Mouse (Mus musculus): ENCODE measurements at regions not wholly inside any gene's neighbourhood (a gene's known extent, or its start where the extent isn't known, plus 50 kb on each side); places are given as distances from the start of the nearest gene placed in this dataset.

- no peak for ATAC-seq (ENCODE audit: insufficient read depth, low FRiP score)
- Histone ChIP-seq H3K36me3 (ENCODE audit: control insufficient read depth, insufficient read depth, low read length) (no peaks in the 10 kb centered on the region), H3K9me3 (replicated peaks; ENCODE audit: control insufficient read depth, low read length) (no peaks in the 10 kb centered on the region), H3K4me2 (ENCODE audit: low read depth, low read length) (no peak overlapping the region), H3K27ac (ENCODE audit: low read length) (no peak overlapping the region), H3K4me1 (ENCODE audit: control insufficient read depth, insufficient read depth, low read length) (no peaks in the 10 kb centered on the region), H3K4me3 (replicated peaks; ENCODE audit: low read length) (no peak overlapping the region), H3K9ac (ENCODE audit: low read length) (no peak overlapping the region), H3K27me3 (ENCODE audit: control insufficient read depth, insufficient read depth, low read length) (no peaks in the 10 kb centered on the region)
- WGBS = 81% methylated on average over 1 of the region's 1 CpGs
These were observed 1035.8 kb downstream of the Robo1 start for GRCm38 (mm10) chr16:73343941-73344340.

GRCm38 (mm10) chr16:73343531-73343930 lies 1035.4 kb downstream of the Robo1 start:
- H3K9ac ChIP-seq (ENCODE audit: low read length) = no peak overlapping the region
- WGBS = 58% methylated on average over 3 of the region's 3 CpGs
- H3K36me3 ChIP-seq (ENCODE audit: control insufficient read depth, insufficient read depth, low read length) = no peaks in the 10 kb centered on the region
- no peak overlapping the region for H3K27ac ChIP-seq (ENCODE audit: low read length)
- no peak for ATAC-seq (ENCODE audit: insufficient read depth, low FRiP score)
- H3K9me3 ChIP-seq (replicated peaks; ENCODE audit: control insufficient read depth, low read length) = no peaks in the 10 kb centered on the region
- H3K4me3 ChIP-seq (replicated peaks; ENCODE audit: low read length) = no peak overlapping the region
- H3K27me3 ChIP-seq (ENCODE audit: control insufficient read depth, insufficient read depth, low read length) = no peaks in the 10 kb centered on the region
- no peaks in the 10 kb centered on the region for H3K4me1 ChIP-seq (ENCODE audit: control insufficient read depth, insufficient read depth, low read length)
- H3K4me2 ChIP-seq (ENCODE audit: low read depth, low read length) = no peak overlapping the region

GRCm38 (mm10) chr16:73317644-73318043 lies 1009.5 kb downstream of the Robo1 start:
- H3K4me3 ChIP-seq (replicated peaks; ENCODE audit: low read length) = no peak overlapping the region
- no peaks in the 10 kb centered on the region for H3K4me1 ChIP-seq (ENCODE audit: control insufficient read depth, insufficient read depth, low read length)
- no peak for ATAC-seq (ENCODE audit: insufficient read depth, low FRiP score)
- no peak overlapping the region for H3K27ac ChIP-seq (ENCODE audit: low read length)
- 87% methylated on average over 2 of the region's 2 CpGs for WGBS
- no peak overlapping the region for H3K9ac ChIP-seq (ENCODE audit: low read length)
- no peaks in the 10 kb centered on the region for H3K36me3 ChIP-seq (ENCODE audit: control insufficient read depth, insufficient read depth, low read length)
- H3K9me3 ChIP-seq (replicated peaks; ENCODE audit: control insufficient read depth, low read length) = no peaks in the 10 kb centered on the region
- no peak overlapping the region for H3K4me2 ChIP-seq (ENCODE audit: low read depth, low read length)
- H3K27me3 ChIP-seq (ENCODE audit: control insufficient read depth, insufficient read depth, low read length) = no peaks in the 10 kb centered on the region

GRCm38 (mm10) chr16:73310096-73310495 lies 1002.0 kb downstream of the Robo1 start:
- H3K27ac ChIP-seq (ENCODE audit: low read length) = no peak overlapping the region
- ATAC-seq (ENCODE audit: insufficient read depth, low FRiP score) = no peak
- H3K9ac ChIP-seq (ENCODE audit: low read length) = no peak overlapping the region
- H3K4me2 ChIP-seq (ENCODE audit: low read depth, low read length) = no peak overlapping the region
- 68% methylated on average over 5 of the region's 5 CpGs for WGBS
- H3K27me3 ChIP-seq (ENCODE audit: control insufficient read depth, insufficient read depth, low read length) = no peaks in the 10 kb centered on the region
- H3K9me3 ChIP-seq (replicated peaks; ENCODE audit: control insufficient read depth, low read length) = no peaks in the 10 kb centered on the region
- H3K4me1 ChIP-seq (ENCODE audit: control insufficient read depth, insufficient read depth, low read length) = no peaks in the 10 kb centered on the region
- H3K4me3 ChIP-seq (replicated peaks; ENCODE audit: low read length) = no peak overlapping the region
- H3K36me3 ChIP-seq (ENCODE audit: control insufficient read depth, insufficient read depth, low read length) = no peaks in the 10 kb centered on the region

- Histone ChIP-seq H3K4me3 (replicated peaks; ENCODE audit: low read length) (no peak overlapping the region), H3K4me1 (ENCODE audit: control insufficient read depth, insufficient read depth, low read length) (no peaks in the 10 kb centered on the region), H3K36me3 (ENCODE audit: control insufficient read depth, insufficient read depth, low read length) (no peaks in the 10 kb centered on the region), H3K27ac (ENCODE audit: low read length) (no peak overlapping the region), H3K9me3 (replicated peaks; ENCODE audit: control insufficient read depth, low read length) (no peaks in the 10 kb centered on the region), H3K9ac (ENCODE audit: low read length) (no peak overlapping the region), H3K4me2 (ENCODE audit: low read depth, low read length) (no peak overlapping the region), H3K27me3 (ENCODE audit: control insufficient read depth, insufficient read depth, low read length) (no peaks in the 10 kb centered on the region)
- ATAC-seq (ENCODE audit: insufficient read depth, low FRiP score) = no peak
- WGBS = 41% methylated on average over 11 of the region's 11 CpGs
These were observed 971.8 kb downstream of the Robo1 start for GRCm38 (mm10) chr16:73279951-73280350.

GRCm38 (mm10) chr16:73259691-73260090 lies 951.6 kb downstream of the Robo1 start:
- Histone ChIP-seq H3K4me2 (ENCODE audit: low read depth, low read length) (no peak overlapping the region), H3K27ac (ENCODE audit: low read length) (no peak overlapping the region), H3K27me3 (ENCODE audit: control insufficient read depth, insufficient read depth, low read length) (no peaks in the 10 kb centered on the region), H3K4me3 (replicated peaks; ENCODE audit: low read length) (no peak overlapping the region), H3K4me1 (ENCODE audit: control insufficient read depth, insufficient read depth, low read length) (no peaks in the 10 kb centered on the region), H3K9ac (ENCODE audit: low read length) (no peak overlapping the region), H3K9me3 (replicated peaks; ENCODE audit: control insufficient read depth, low read length) (0 out of 2 replicates have a peak, but pooled peaks cover 4% of the 10 kb centered on the region), H3K36me3 (ENCODE audit: control insufficient read depth, insufficient read depth, low read length) (no peaks in the 10 kb centered on the region)
- WGBS = 73% methylated on average over 1 of the region's 1 CpGs
- no peak for ATAC-seq (ENCODE audit: insufficient read depth, low FRiP score)

GRCm38 (mm10) chr16:73259283-73259682 lies 951.2 kb downstream of the Robo1 start:
- H3K4me3 ChIP-seq (replicated peaks; ENCODE audit: low read length) = no peak overlapping the region
- 0 out of 2 replicates have a peak, but pooled peaks cover 4% of the 10 kb centered on the region for H3K9me3 ChIP-seq (replicated peaks; ENCODE audit: control insufficient read depth, low read length)
- no peak overlapping the region for H3K9ac ChIP-seq (ENCODE audit: low read length)
- H3K4me1 ChIP-seq (ENCODE audit: control insufficient read depth, insufficient read depth, low read length) = no peaks in the 10 kb centered on the region
- 85% methylated on average over 3 of the region's 3 CpGs for WGBS
- no peak overlapping the region for H3K27ac ChIP-seq (ENCODE audit: low read length)
- no peaks in the 10 kb centered on the region for H3K36me3 ChIP-seq (ENCODE audit: control insufficient read depth, insufficient read depth, low read length)
- ATAC-seq (ENCODE audit: insufficient read depth, low FRiP score) = no peak
- no peak overlapping the region for H3K4me2 ChIP-seq (ENCODE audit: low read depth, low read length)
- no peaks in the 10 kb centered on the region for H3K27me3 ChIP-seq (ENCODE audit: control insufficient read depth, insufficient read depth, low read length)

- Histone ChIP-seq H3K27me3 (ENCODE audit: control insufficient read depth, insufficient read depth, low read length) (no peaks in the 10 kb centered on the region), H3K9ac (ENCODE audit: low read length) (no peak overlapping the region), H3K36me3 (ENCODE audit: control insufficient read depth, insufficient read depth, low read length) (no peaks in the 10 kb centered on the region), H3K4me3 (replicated peaks; ENCODE audit: low read length) (no peak overlapping the region), H3K4me1 (ENCODE audit: control insufficient read depth, insufficient read depth, low read length) (no peaks in the 10 kb centered on the region), H3K9me3 (replicated peaks; ENCODE audit: control insufficient read depth, low read length) (no peaks in the 10 kb centered on the region), H3K27ac (ENCODE audit: low read length) (no peak overlapping the region), H3K4me2 (ENCODE audit: low read depth, low read length) (no peak overlapping the region)
- 87% methylated on average over 2 of the region's 2 CpGs for WGBS
- no peak for ATAC-seq (ENCODE audit: insufficient read depth, low FRiP score)
These were observed 937.0 kb downstream of the Robo1 start for GRCm38 (mm10) chr16:73245073-73245590.

- no peaks in the 10 kb centered on the region for H3K4me1 ChIP-seq (ENCODE audit: control insufficient read depth, insufficient read depth, low read length)
- H3K27me3 ChIP-seq (ENCODE audit: control insufficient read depth, insufficient read depth, low read length) = no peaks in the 10 kb centered on the region
- no peak overlapping the region for H3K4me3 ChIP-seq (replicated peaks; ENCODE audit: low read length)
- H3K36me3 ChIP-seq (ENCODE audit: control insufficient read depth, insufficient read depth, low read length) = no peaks in the 10 kb centered on the region
- no peak for ATAC-seq (ENCODE audit: insufficient read depth, low FRiP score)
- no peak overlapping the region for H3K9ac ChIP-seq (ENCODE audit: low read length)
- no peak overlapping the region for H3K27ac ChIP-seq (ENCODE audit: low read length)
- no peak overlapping the region for H3K4me2 ChIP-seq (ENCODE audit: low read depth, low read length)
- H3K9me3 ChIP-seq (replicated peaks; ENCODE audit: control insufficient read depth, low read length) = peaks cover 3% of the 10 kb centered on the region; the same call in 1 of the 2 replicates
- WGBS = 76% methylated on average over 2 of the region's 2 CpGs
These were observed 922.5 kb downstream of the Robo1 start for GRCm38 (mm10) chr16:73230599-73230998.

- 72% methylated on average over 4 of the region's 4 CpGs for WGBS
- Histone ChIP-seq H3K4me1 (ENCODE audit: control insufficient read depth, insufficient read depth, low read length) (no peaks in the 10 kb centered on the region), H3K4me2 (ENCODE audit: low read depth, low read length) (no peak overlapping the region), H3K36me3 (ENCODE audit: control insufficient read depth, insufficient read depth, low read length) (no peaks in the 10 kb centered on the region), H3K27me3 (ENCODE audit: control insufficient read depth, insufficient read depth, low read length) (no peaks in the 10 kb centered on the region), H3K4me3 (replicated peaks; ENCODE audit: low read length) (no peak overlapping the region), H3K9ac (ENCODE audit: low read length) (no peak overlapping the region), H3K9me3 (replicated peaks; ENCODE audit: control insufficient read depth, low read length) (no peaks in the 10 kb centered on the region), H3K27ac (ENCODE audit: low read length) (no peak overlapping the region)
- no peak for ATAC-seq (ENCODE audit: insufficient read depth, low FRiP score)
These were observed 909.4 kb downstream of the Robo1 start for GRCm38 (mm10) chr16:73217555-73217954.

Measured in stomach, embryonic 16.5 days (tissue).